ENCODE assay signal across 7 mouse cellular contexts in genomic region chr4:126146974-126147532, GRCm38 (mm10). TPM values are rescaled to one million over a fixed set of nuclear protein-coding genes. Genes with fewer than 3 reads are reported as not detected.
DNase-seq lines count a peak whose midpoint lies in the region; ATAC-seq and TF ChIP-seq lines count a peak whose summit lies in the region.

No protein-coding gene starts in this region.

- no peak overlapping the region for H3K9ac ChIP-seq in hindbrain, embryonic 12.5 days
- H3K9ac ChIP-seq in hindbrain, postnatal 0 days (replicated peaks; ENCODE audit: low read length): no peak overlapping the region
- peak overlapping the region; percentile 64; the same call in 1 of the 2 replicates for H3K9ac ChIP-seq in ES-E14 (ENCODE audit: insufficient read depth, low read depth, low read length, poor library complexity, severe bottlenecking)
- H3K9ac ChIP-seq in embryonic facial prominence, embryonic 12.5 days: no peak overlapping the region
- no peak overlapping the region for H3K9ac ChIP-seq in liver, embryonic 13.5 days

- peak overlapping the region; percentile 73; the same call in 1 of the 2 replicates for H3K4me2 ChIP-seq in hindbrain, embryonic 12.5 days (replicated peaks)
- no peak overlapping the region for H3K4me2 ChIP-seq in hindbrain, postnatal 0 days (ENCODE audit: low read depth, low read length)
- H3K4me2 ChIP-seq in embryonic facial prominence, embryonic 12.5 days (replicated peaks): peak overlapping the region; percentile 92
- peak overlapping the region; percentile 67 for H3K4me2 ChIP-seq in liver, embryonic 13.5 days

- H3K4me1 ChIP-seq in hindbrain, embryonic 12.5 days: peaks cover 30% of the 10 kb centered on the region
- peaks cover 3% of the 10 kb centered on the region; the same call in 1 of the 2 replicates for H3K4me1 ChIP-seq in hindbrain, postnatal 0 days (ENCODE audit: insufficient read depth, low read length)
- H3K4me1 ChIP-seq in ES-E14 (ENCODE audit: control insufficient read depth in 2 of 2, insufficient read depth in 2 of 2, low read length in 2 of 2, poor library complexity in 1 of 2): peaks cover 4 to 27% of the 10 kb centered on the region in 2 experiments; a peak in 3 of 4 replicates
- peaks cover 38% of the 10 kb centered on the region for H3K4me1 ChIP-seq in embryonic facial prominence, embryonic 12.5 days
- H3K4me1 ChIP-seq in liver, embryonic 13.5 days (replicated peaks): peaks cover 32% of the 10 kb centered on the region

- peaks cover 50% of the 10 kb centered on the region for H3K27me3 ChIP-seq in hindbrain, embryonic 12.5 days
- no peaks in the 10 kb centered on the region for H3K27me3 ChIP-seq in hindbrain, postnatal 0 days (ENCODE audit: insufficient read depth, low read length)
- no peaks in the 10 kb centered on the region for H3K27me3 ChIP-seq in embryonic facial prominence, embryonic 12.5 days
- peaks cover 50% of the 10 kb centered on the region for H3K27me3 ChIP-seq in liver, embryonic 13.5 days

- H3K27ac ChIP-seq in hindbrain, embryonic 12.5 days: peak overlapping the region; percentile 72; the same call in 1 of the 2 replicates
- no peak overlapping the region for H3K27ac ChIP-seq in hindbrain, postnatal 0 days
- no peak overlapping the region; the same call in 1 of the 2 replicates for H3K27ac ChIP-seq in ES-E14 (ENCODE audit: insufficient read depth, low read depth, low read length, poor library complexity, severe bottlenecking)
- peak overlapping the region; percentile 95 for H3K27ac ChIP-seq in embryonic facial prominence, embryonic 12.5 days
- H3K27ac ChIP-seq in liver, embryonic 13.5 days: peak overlapping the region; percentile 45

- H3K36me3 ChIP-seq in hindbrain, embryonic 12.5 days: 0 out of 2 replicates have a peak, but pooled peaks cover 4% of the 10 kb centered on the region
- no peaks in the 10 kb centered on the region for H3K36me3 ChIP-seq in hindbrain, postnatal 0 days (ENCODE audit: insufficient read depth, low read length)
- H3K36me3 ChIP-seq in ES-E14 (ENCODE audit: control insufficient read depth, insufficient read depth, low read length, poor library complexity, severe bottlenecking): peaks cover 4% of the 10 kb centered on the region; the same call in 1 of the 2 replicates
- H3K36me3 ChIP-seq in embryonic facial prominence, embryonic 12.5 days: no peaks in the 10 kb centered on the region
- H3K36me3 ChIP-seq in liver, embryonic 13.5 days: no peaks in the 10 kb centered on the region

- in situ Hi-C loops in ES-E14 (cut with MboI; ENCODE audit: low sequenced_read_pairs in 2 of 2, unreplicated experiment in 2 of 2): no loop called here

- ATAC-seq in hindbrain, embryonic 12.5 days (ENCODE audit: low FRiP score): no peak
- ATAC-seq in hindbrain, postnatal 0 days: no peak
- no peak for ATAC-seq in embryonic facial prominence, embryonic 12.5 days (ENCODE audit: insufficient number of reproducible peaks, insufficient read depth, low FRiP score, low TSS enrichment)
- ATAC-seq in liver, embryonic 13.5 days (ENCODE audit: low read depth): no peak

- peak overlapping the region; percentile 52; the same call in 1 of the 2 replicates for H3K4me3 ChIP-seq in hindbrain, embryonic 12.5 days
- no peak overlapping the region for H3K4me3 ChIP-seq in hindbrain, postnatal 0 days (ENCODE audit: low read length)
- H3K4me3 ChIP-seq in ES-E14 (ENCODE audit: insufficient read depth in 1 of 2, low read depth in 1 of 2, low read length in 2 of 2, poor library complexity in 1 of 2, severe bottlenecking in 1 of 2): peak overlapping the region; percentile 12 to 39; a peak in 2 of 4 replicates
- H3K4me3 ChIP-seq in embryonic facial prominence, embryonic 12.5 days: peak overlapping the region; percentile 55; the same call in 1 of the 2 replicates
- no peak overlapping the region for H3K4me3 ChIP-seq in liver, embryonic 13.5 days (replicated peaks)

- WGBS in hindbrain, embryonic 12.5 days: 48% methylated on average over 9 of the region's 9 CpGs
- WGBS in hindbrain, postnatal 0 days: 54% methylated on average over 9 of the region's 9 CpGs
- 21% methylated on average over 9 of the region's 9 CpGs for WGBS in embryonic facial prominence, embryonic 12.5 days
- WGBS in liver, embryonic 13.5 days (ENCODE audit: insufficient replicate concordance): 56% methylated on average over 9 of the region's 9 CpGs

- no peak for TF ChIP-seq CTCF in hindbrain, postnatal 0 days (IDR thresholded peaks at IDR 0.05; ENCODE audit: low read depth)

- no peaks in the 10 kb centered on the region for H3K9me3 ChIP-seq in hindbrain, embryonic 12.5 days (replicated peaks)
- H3K9me3 ChIP-seq in hindbrain, postnatal 0 days (ENCODE audit: low read length): no peaks in the 10 kb centered on the region
- H3K9me3 ChIP-seq in ES-E14 (ENCODE audit: control insufficient read depth, insufficient read depth, low read depth, low read length): no peaks in the 10 kb centered on the region
- H3K9me3 ChIP-seq in embryonic facial prominence, embryonic 12.5 days: no peaks in the 10 kb centered on the region
- H3K9me3 ChIP-seq in liver, embryonic 13.5 days (replicated peaks): no peaks in the 10 kb centered on the region

- DNase-seq in hindbrain, postnatal 0 days (ENCODE audit: low spot score): no peak
- no peak for DNase-seq in ES-E14 (ENCODE audit: low read depth, low spot score)
- DNase-seq in liver, embryonic 13.5 days: no peak
- DNase-seq in right cerebral cortex, postnatal 10 days (ENCODE audit: low spot score in 2 of 2): no peak
- DNase-seq in layer of hippocampus, postnatal 25 days (ENCODE audit: extremely low spot score in 1 of 2, low spot score in 1 of 2): no peak

TF ChIP-seq in ES-E14, 5 proteins besides CTCF, POLR2A, EP300 and RAD21:
- TF ChIP-seq ZNF384 (IDR thresholded peaks at IDR 0.05; ENCODE audit: low read depth, low read length) (peak; percentile 91), HCFC1 (IDR thresholded peaks at IDR 0.05; ENCODE audit: borderline replicate concordance, insufficient read depth, low read length) (no peak), ZC3H11A (IDR thresholded peaks at IDR 0.05; ENCODE audit: borderline replicate concordance, low read depth, low read length) (no peak), CHD2 (IDR thresholded peaks at IDR 0.05; ENCODE audit: low read depth, low read length) (no peak), MAFK (IDR thresholded peaks at IDR 0.05; ENCODE audit: insufficient read depth, low read depth, low read length) (peak; percentile 96)

RNA-seq across cellular contexts. Expression of gene Eva1b, which starts 0.5 kb away (rescaled TPM):
- polyA plus RNA-seq in hindbrain, embryonic 12.5 days (2016; fragmentation: Nextera tagmentation; extraction: Ambion mirVana): 35.4 and 40.0 TPM in 2 replicates
- total RNA-seq in hindbrain, postnatal 0 days (2014; rRNA removed): 24.9 and 25.6 TPM in 2 replicates
- polyA plus RNA-seq in hindbrain, postnatal 0 days (2015; fragmentation: Nextera tagmentation; extraction: Ambion mirVana): 11.6 and 12.3 TPM in 2 replicates
- total RNA-seq in ES-E14 (2012; rRNA removed): 44.2 and 48.7 TPM in 2 replicates
- 68.9 and 69.4 TPM in 2 replicates for polyA plus RNA-seq in embryonic facial prominence, embryonic 12.5 days (2016; fragmentation: Nextera tagmentation; extraction: Ambion mirVana)
- 11.8 and 13.3 TPM in 2 replicates for polyA plus RNA-seq in liver, embryonic 13.5 days (2015; fragmentation: Nextera tagmentation; extraction: Ambion mirVana)
- total RNA-seq in layer of hippocampus, postnatal 25 days (2021): 1 to 10 TPM; 2.8 to 3.1 TPM

RNA-seq across cellular contexts. Expression of gene Sh3d21, which starts 16.2 kb away (rescaled TPM):
- 3.7 and 5.3 TPM in 2 replicates for polyA plus RNA-seq in hindbrain, embryonic 12.5 days (2016; fragmentation: Nextera tagmentation; extraction: Ambion mirVana)
- 0.63 and 1.2 TPM in 2 replicates for total RNA-seq in hindbrain, postnatal 0 days (2014; rRNA removed)
- polyA plus RNA-seq in hindbrain, postnatal 0 days (2015; fragmentation: Nextera tagmentation; extraction: Ambion mirVana): 2.2 and 2.6 TPM in 2 replicates
- 2.4 and 3.0 TPM in 2 replicates for total RNA-seq in ES-E14 (2012; rRNA removed)
- 7.0 and 8.4 TPM in 2 replicates for polyA plus RNA-seq in embryonic facial prominence, embryonic 12.5 days (2016; fragmentation: Nextera tagmentation; extraction: Ambion mirVana)
- 0.82 and 1.3 TPM in 2 replicates for polyA plus RNA-seq in liver, embryonic 13.5 days (2015; fragmentation: Nextera tagmentation; extraction: Ambion mirVana)
- total RNA-seq in layer of hippocampus, postnatal 25 days (2021): 1 to 10 TPM in 1 of 2 experiments, under 1 TPM in 1; 0.62 to 1.0 TPM

RNA-seq across cellular contexts. Expression of gene Stk40, which starts 43.3 kb away (rescaled TPM):
- polyA plus RNA-seq in hindbrain, embryonic 12.5 days (2016; fragmentation: Nextera tagmentation; extraction: Ambion mirVana): 49.4 and 51.0 TPM in 2 replicates
- total RNA-seq in hindbrain, postnatal 0 days (2014; rRNA removed): 19.9 and 23.3 TPM in 2 replicates
- 17.6 and 19.7 TPM in 2 replicates for polyA plus RNA-seq in hindbrain, postnatal 0 days (2015; fragmentation: Nextera tagmentation; extraction: Ambion mirVana)
- total RNA-seq in ES-E14 (2012; rRNA removed): 20.1 and 20.2 TPM in 2 replicates
- polyA plus RNA-seq in embryonic facial prominence, embryonic 12.5 days (2016; fragmentation: Nextera tagmentation; extraction: Ambion mirVana): 45.7 and 48.0 TPM in 2 replicates
- polyA plus RNA-seq in liver, embryonic 13.5 days (2015; fragmentation: Nextera tagmentation; extraction: Ambion mirVana): 13.9 and 15.9 TPM in 2 replicates
- 10 to 100 TPM; 23.7 to 26.1 TPM for total RNA-seq in layer of hippocampus, postnatal 25 days (2021)

RNA-seq across cellular contexts. Expression of gene Lsm10, which starts 50.6 kb away (rescaled TPM):
- polyA plus RNA-seq in hindbrain, embryonic 12.5 days (2016; fragmentation: Nextera tagmentation; extraction: Ambion mirVana): 37.7 and 39.6 TPM in 2 replicates
- total RNA-seq in hindbrain, postnatal 0 days (2014; rRNA removed): 25.1 and 54.7 TPM in 2 replicates
- polyA plus RNA-seq in hindbrain, postnatal 0 days (2015; fragmentation: Nextera tagmentation; extraction: Ambion mirVana): 42.8 and 42.9 TPM in 2 replicates
- 15.0 and 21.8 TPM in 2 replicates for total RNA-seq in ES-E14 (2012; rRNA removed)
- polyA plus RNA-seq in embryonic facial prominence, embryonic 12.5 days (2016; fragmentation: Nextera tagmentation; extraction: Ambion mirVana): 42.8 and 45.3 TPM in 2 replicates
- 31.1 and 31.3 TPM in 2 replicates for polyA plus RNA-seq in liver, embryonic 13.5 days (2015; fragmentation: Nextera tagmentation; extraction: Ambion mirVana)
- total RNA-seq in layer of hippocampus, postnatal 25 days (2021): 10 to 100 TPM; 14.7 to 17.6 TPM

RNA-seq across cellular contexts. Expression of gene Thrap3, which starts 55.5 kb away (rescaled TPM):
- polyA plus RNA-seq in hindbrain, embryonic 12.5 days (2016; fragmentation: Nextera tagmentation; extraction: Ambion mirVana): 250 and 255 TPM in 2 replicates
- total RNA-seq in hindbrain, postnatal 0 days (2014; rRNA removed): 85.7 and 128 TPM in 2 replicates
- 108 and 123 TPM in 2 replicates for polyA plus RNA-seq in hindbrain, postnatal 0 days (2015; fragmentation: Nextera tagmentation; extraction: Ambion mirVana)
- total RNA-seq in ES-E14 (2012; rRNA removed): 202 and 211 TPM in 2 replicates
- 298 and 302 TPM in 2 replicates for polyA plus RNA-seq in embryonic facial prominence, embryonic 12.5 days (2016; fragmentation: Nextera tagmentation; extraction: Ambion mirVana)
- 98.1 and 121 TPM in 2 replicates for polyA plus RNA-seq in liver, embryonic 13.5 days (2015; fragmentation: Nextera tagmentation; extraction: Ambion mirVana)
- 100 to 1,000 TPM; 133 to 154 TPM for total RNA-seq in layer of hippocampus, postnatal 25 days (2021)

Comparison
In these comparisons a context has a peak if more than half of its experiments do, and no peak if none do; other contexts are left out.
1. H3K27ac ChIP-seq: peak in hindbrain, embryonic 12.5 days (single experiment), embryonic facial prominence, embryonic 12.5 days (single experiment) and liver, embryonic 13.5 days (single experiment); none in hindbrain, postnatal 0 days (single experiment) and ES-E14 (single experiment).
2. H3K4me3 ChIP-seq: peak in hindbrain, embryonic 12.5 days (single experiment), ES-E14 (2 of 2) and embryonic facial prominence, embryonic 12.5 days (single experiment); none in hindbrain, postnatal 0 days (single experiment) and liver, embryonic 13.5 days (single experiment).